Mouse (Mus musculus): ENCODE measurements around the gene Ccdc28a.

DNA sequence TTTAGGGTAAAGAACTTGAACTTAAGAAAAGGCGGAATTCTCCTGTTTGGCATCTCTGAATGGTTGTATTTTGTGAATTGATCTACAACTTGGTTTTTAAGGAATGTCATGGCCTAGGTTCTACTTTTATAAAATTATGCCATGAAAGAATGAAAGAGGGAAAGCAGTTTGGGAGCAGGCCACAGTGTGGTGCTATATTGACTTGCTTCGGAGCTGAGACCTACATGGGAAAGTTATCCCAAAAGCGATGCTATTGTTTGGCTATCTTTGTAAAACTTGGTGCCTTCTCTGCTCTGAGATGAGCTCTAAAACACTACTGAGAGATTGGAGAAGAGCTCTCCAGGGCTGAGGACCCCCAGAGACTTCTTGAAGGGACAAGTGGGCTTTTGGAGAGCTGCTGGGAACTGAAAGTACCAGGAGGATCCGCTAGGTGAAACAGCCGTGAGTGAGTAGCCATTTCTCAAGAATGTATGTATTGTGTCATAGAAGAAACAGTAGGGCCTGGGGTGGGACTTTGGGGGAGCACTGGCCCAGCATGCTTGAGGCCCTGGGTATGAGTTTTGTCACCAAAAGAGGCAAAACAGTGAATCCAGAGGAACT lies 1.6 kb upstream of the Ccdc28a start:
- TF ChIP-seq CTCF (conservative IDR thresholded peaks at IDR 0.05; ENCODE audit: low read length) (no peak), NANOG (IDR thresholded peaks at IDR 0.05; ENCODE audit: borderline replicate concordance, low read length) (no peak)
